20 mouse cellular contexts compared by ENCODE assay signal in genomic region chr2:120113963-120114362, GRCm38 (mm10). TPM values are rescaled to one million over a fixed set of nuclear protein-coding genes. Genes with fewer than 3 reads are reported as not detected.
DNase-seq lines count a peak whose midpoint lies in the region; ATAC-seq and TF ChIP-seq lines count a peak whose summit lies in the region.
"Had no signal": no experiment of that assay in that cellular context is flagged by ENCODE, and none has a peak within 500 bp of the region (broad histone marks: within the 10 kb centered on the region; RNA-seq: fewer than 3 reads in every experiment).

No protein-coding gene starts in this region.

- intact Hi-C loops in heart, postnatal 36 days (cut with DNase I): no loop called here

- 74% methylated on average over 3 of the region's 3 CpGs for WGBS in heart, embryonic 12.5 days

- H3K79me2 ChIP-seq in myocyte (ENCODE audit: control insufficient read depth, insufficient read depth): peaks cover 27% of the 10 kb centered on the region

- no peak for TF ChIP-seq POLR2A in myocyte (IDR thresholded peaks at IDR 0.05; ENCODE audit: insufficient read length, low read depth)

- H3K4me3 ChIP-seq in heart, embryonic 12.5 days: no peak overlapping the region
- no peak overlapping the region for H3K4me3 ChIP-seq in myocyte
- H3K4me3 ChIP-seq: forebrain, embryonic 15.5 days; left cerebral cortex, adult 2 months; liver, embryonic 13.5 days; midbrain, embryonic 12.5 days had no signal

- no peak for DNase-seq in heart, postnatal 36 days
- peak; percentile 44 to 60 for DNase-seq in lung, adult 18-20 months
- DNase-seq in lung, postnatal 14 days: no peak
- DNase-seq in lung, postnatal 10 days: peak; percentile 42
- DNase-seq: adrenal gland, adult 2 months; B cell, adult 2 months; cerebellum, adult 11 months; cerebellum, adult 9-11 months; gastrocnemius, postnatal 14 days; kidney, adult 18-20 months; liver, embryonic 13.5 days had no signal

- H3K9me3 ChIP-seq in heart, embryonic 12.5 days (replicated peaks): no peaks in the 10 kb centered on the region
- H3K9me3 ChIP-seq: forebrain, embryonic 15.5 days; liver, embryonic 13.5 days; midbrain, embryonic 12.5 days had no signal

- peak overlapping the region; percentile 44; the same call in 1 of the 2 replicates for H3K27ac ChIP-seq in heart, embryonic 12.5 days (ENCODE audit: poor library complexity, severe bottlenecking)
- H3K27ac ChIP-seq: forebrain, embryonic 15.5 days; hindbrain, embryonic 14.5 days; kidney, postnatal 0 days; left cerebral cortex, adult 2 months; liver, embryonic 13.5 days; midbrain, embryonic 12.5 days had no signal

- H3K36me3 ChIP-seq in heart, embryonic 12.5 days: peaks cover 2% of the 10 kb centered on the region; the same call in 1 of the 2 replicates
- H3K36me3 ChIP-seq in myocyte (ENCODE audit: control insufficient read depth, insufficient read depth): no peaks in the 10 kb centered on the region
- H3K36me3 ChIP-seq: forebrain, embryonic 15.5 days; liver, embryonic 13.5 days; midbrain, embryonic 12.5 days had no signal

- no peak overlapping the region for H3K9ac ChIP-seq in heart, embryonic 12.5 days
- H3K9ac ChIP-seq: forebrain, embryonic 15.5 days; hindbrain, embryonic 14.5 days; liver, embryonic 13.5 days; midbrain, embryonic 12.5 days had no signal

- no peak for ATAC-seq in heart, embryonic 12.5 days (ENCODE audit: insufficient number of reproducible peaks, low FRiP score)
- ATAC-seq in CD4-positive, CD25-positive, alpha-beta regulatory T cell, adult 4 months: no peak
- ATAC-seq: forebrain, embryonic 15.5 days; inflammation-experienced regulatory T-cells, adult 6 months had no signal

- no peak overlapping the region for H3ac ChIP-seq in myocyte (ENCODE audit: control insufficient read depth, insufficient read length)

- H3K4me2 ChIP-seq in heart, embryonic 12.5 days: no peak overlapping the region
- H3K4me2 ChIP-seq in myocyte (ENCODE audit: low read depth): peak overlapping the region; percentile 2
- H3K4me2 ChIP-seq: forebrain, embryonic 15.5 days; hindbrain, embryonic 14.5 days; liver, embryonic 13.5 days; midbrain, embryonic 12.5 days had no signal

- H3K27me3 ChIP-seq in heart, embryonic 12.5 days (replicated peaks): no peaks in the 10 kb centered on the region
- H3K27me3 ChIP-seq in myocyte (ENCODE audit: control insufficient read depth, insufficient read depth, insufficient read length): no peaks in the 10 kb centered on the region
- H3K27me3 ChIP-seq: forebrain, embryonic 15.5 days; liver, embryonic 13.5 days; midbrain, embryonic 12.5 days had no signal

- H3K4me1 ChIP-seq in heart, embryonic 12.5 days (replicated peaks): peaks cover 53% of the 10 kb centered on the region
- H3K4me1 ChIP-seq: midbrain, embryonic 12.5 days had no signal

TF ChIP-seq in myocyte, 11 proteins besides CTCF, POLR2A, EP300 and RAD21:
- no peak for TF ChIP-seq SRF (IDR thresholded peaks at IDR 0.05; ENCODE audit: control insufficient read depth, insufficient read length, low read depth)
- TF ChIP-seq MYOG (IDR thresholded peaks at IDR 0.05; ENCODE audit: control insufficient read depth in 1 of 3, insufficient read depth in 1 of 3, insufficient read length in 2 of 3, low read depth in 2 of 3): no peak
- TF ChIP-seq E2F4 (IDR thresholded peaks at IDR 0.05; ENCODE audit: insufficient read depth): no peak
- no peak for TF ChIP-seq MYOD1 (IDR thresholded peaks at IDR 0.05; ENCODE audit: control insufficient read depth in 1 of 3, insufficient read length in 2 of 3, low read depth in 2 of 3)

RNA-seq across cellular contexts. Expression of gene Ehd4, which starts 40.4 kb away (rescaled TPM):
- 159 and 186 TPM in 2 replicates for polyA plus RNA-seq in heart, embryonic 12.5 days (2016; fragmentation: Nextera tagmentation; extraction: Ambion mirVana)
- total RNA-seq in heart, postnatal 36 days (2021): 100 to 1,000 TPM; 372 to 460 TPM
- polyA plus RNA-seq in myocyte (2012; fragmentation: generic; extraction: Trizol): 101 TPM
- polyA plus RNA-seq in CD4-positive, CD25-positive, alpha-beta regulatory T cell, adult 4 months (2017; shearing (Covaris generic)): 1 to 10 TPM; 6.6 to 8.5 TPM

Comparison
In these comparisons a context has a peak if more than half of its experiments do, and no peak if none do; other contexts are left out.
1. DNase-seq: peak in lung, adult 18-20 months (2 of 2) and lung, postnatal 10 days (single experiment); none in heart, postnatal 36 days (0 of 2) and lung, postnatal 14 days (single experiment).
2. RNA of gene Ehd4, which starts 40.4 kb away (polyA plus RNA-seq): 159 to 186 TPM in heart, embryonic 12.5 days and 101 TPM in myocyte (single experiment); 6.6 to 8.5 TPM in CD4-positive, CD25-positive, alpha-beta regulatory T cell, adult 4 months; every median in the first group is over 10 times any median in the second.